ENCODE assay signal across 16 mouse cellular contexts in the genomic region with DNA sequence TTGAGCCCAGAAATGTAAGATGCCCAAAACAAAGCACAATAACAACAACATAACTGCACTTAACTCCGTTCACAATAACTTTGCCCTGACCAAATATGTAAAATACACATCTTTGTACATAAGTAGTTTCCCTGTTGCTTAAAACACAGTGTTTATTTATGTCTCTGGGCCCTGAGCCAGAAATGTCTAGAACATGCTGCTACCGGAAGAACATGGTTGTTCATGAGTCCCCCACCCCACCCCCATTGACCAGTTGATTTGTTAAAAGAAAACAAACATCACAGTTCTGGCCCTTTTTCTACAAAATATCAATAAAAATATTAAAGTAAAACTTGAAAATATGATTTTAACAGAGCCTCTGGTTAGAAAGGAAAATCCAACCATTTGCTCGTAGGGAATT. TPM values are rescaled to one million over a fixed set of nuclear protein-coding genes. Genes with fewer than 3 reads are reported as not detected.
A peak's percentile ranks its signal among the peaks of the same experiment; 100 is the strongest.
DNase-seq lines count a peak whose midpoint lies in the region; ATAC-seq and TF ChIP-seq lines count a peak whose summit lies in the region.
"Had no signal": no experiment of that assay in that cellular context is flagged by ENCODE, and none has a peak within 500 bp of the region (broad histone marks: within the 10 kb centered on the region; RNA-seq: fewer than 3 reads in every experiment).

No protein-coding gene starts in this region.

- H3K27me3 ChIP-seq in heart, postnatal 0 days (ENCODE audit: control insufficient read depth, insufficient read depth, low read length), result no peaks in the 10 kb centered on the region
- H3K27me3 ChIP-seq in heart, embryonic 12.5 days (replicated peaks), result no peaks in the 10 kb centered on the region

- DNase-seq in heart, postnatal 0 days (ENCODE audit: low spot score), result no peak
- peak; percentile 33 to 55 for DNase-seq in kidney, postnatal 4 days
- DNase-seq in kidney, postnatal 25 days, result no peak
- peak; percentile 39 for DNase-seq in lung, postnatal 36 days
- DNase-seq in lung, postnatal 14 days, result no peak
- no peak for DNase-seq in adrenal gland, postnatal 36 days
- DNase-seq: adrenal gland, postnatal 14 days; heart, postnatal 14 days; left cerebral cortex, postnatal 4 days; midbrain, embryonic 14.5 days; thymus, adult 18-20 months; thymus, postnatal 4 days had no signal

- H3K9ac ChIP-seq in heart, postnatal 0 days (replicated peaks; ENCODE audit: low read depth, low read length), result no peak overlapping the region
- no peak overlapping the region for H3K9ac ChIP-seq in heart, embryonic 12.5 days

- 52% methylated on average over 3 of the region's 3 CpGs for WGBS in heart, postnatal 0 days
- 72% methylated on average over 3 of the region's 3 CpGs for whole genome bisulfite sequencing in heart, embryonic 12.5 days

- TF ChIP-seq EP300 in heart, postnatal 0 days (IDR thresholded peaks at IDR 0.05; ENCODE audit: low read depth), result no peak

- H3K9me3 ChIP-seq in heart, postnatal 0 days (replicated peaks; ENCODE audit: control insufficient read depth, low read length), result no peaks in the 10 kb centered on the region
- no peaks in the 10 kb centered on the region for H3K9me3 ChIP-seq in heart, embryonic 12.5 days (replicated peaks)
- H3K9me3 ChIP-seq: heart, embryonic 10.5 days had no signal

- ATAC-seq in heart, postnatal 0 days (ENCODE audit: insufficient read depth, low read depth), result no peak
- ATAC-seq in heart, embryonic 12.5 days (ENCODE audit: insufficient number of reproducible peaks, low FRiP score), result no peak
- ATAC-seq: hindbrain, postnatal 0 days; intestine, embryonic 16.5 days had no signal

- no peak overlapping the region for H3K4me2 ChIP-seq in heart, postnatal 0 days (ENCODE audit: low read depth, low read length)
- no peak overlapping the region for H3K4me2 ChIP-seq in heart, embryonic 12.5 days

- H3K27ac ChIP-seq in heart, postnatal 0 days (ENCODE audit: low read depth), result peak overlapping the region; percentile 39; the same call in 1 of the 2 replicates
- H3K27ac ChIP-seq in heart, embryonic 12.5 days (ENCODE audit: poor library complexity, severe bottlenecking), result no peak overlapping the region
- H3K27ac ChIP-seq: heart, embryonic 10.5 days; hindbrain, postnatal 0 days had no signal

- H3K4me3 ChIP-seq in heart, postnatal 0 days (ENCODE audit: low read depth, low read length), result no peak overlapping the region
- no peak overlapping the region for H3K4me3 ChIP-seq in heart, embryonic 12.5 days
- H3K4me3 ChIP-seq: heart, embryonic 10.5 days had no signal

- peaks cover 42% of the 10 kb centered on the region for H3K4me1 ChIP-seq in heart, postnatal 0 days (ENCODE audit: control insufficient read depth, insufficient read depth)
- peaks cover 29% of the 10 kb centered on the region for H3K4me1 ChIP-seq in heart, embryonic 12.5 days (replicated peaks)

- no peaks in the 10 kb centered on the region for H3K36me3 ChIP-seq in heart, postnatal 0 days (replicated peaks; ENCODE audit: control insufficient read depth, insufficient read depth, low read length)
- H3K36me3 ChIP-seq in heart, embryonic 12.5 days, result no peaks in the 10 kb centered on the region
- H3K36me3 ChIP-seq: heart, embryonic 10.5 days had no signal

- TF ChIP-seq CTCF in heart, postnatal 0 days (IDR thresholded peaks at IDR 0.05; ENCODE audit: low read depth), result no peak

RNA-seq across cellular contexts. Expression of gene Plcb4, which starts 49.6 kb away (rescaled TPM):
- total RNA-seq in heart, postnatal 0 days (2014; rRNA removed; ENCODE audit: low replicate concordance), result 30.6 and 57.0 TPM in 2 replicates
- 30.6 and 34.7 TPM in 2 replicates for polyA plus RNA-seq in heart, postnatal 0 days (2015; fragmentation: Nextera tagmentation; extraction: Ambion mirVana)
- polyA plus RNA-seq in heart, embryonic 12.5 days (2016; fragmentation: Nextera tagmentation; extraction: Ambion mirVana), result 33.2 and 34.4 TPM in 2 replicates
- total RNA-seq in adrenal gland, postnatal 36 days (2021), result 10 to 100 TPM; 32.5 to 51.6 TPM

Comparison
In these comparisons a context has a peak if more than half of its experiments do, and no peak if none do; other contexts are left out.
1. DNase-seq: peak in kidney, postnatal 4 days (2 of 2) and lung, postnatal 36 days (single experiment); none in heart, postnatal 0 days (single experiment), kidney, postnatal 25 days (0 of 2), lung, postnatal 14 days (single experiment) and adrenal gland, postnatal 36 days (0 of 2).